Mouse (Mus musculus) CH12.LX (cell line): ENCODE results near the gene Ick.

Source experiments
- BHLHE40 ChIP-seq: IDR thresholded peaks from 2 replicates; pipeline ENCODE4 v1.6.1; 2011; ENCODE audit warnings: mild to moderate bottlenecking, low read depth, low read length, improper control_type of control experiment
- CTCF ChIP-seq, 2 experiments: IDR thresholded peaks in 1 of 2; conservative IDR thresholded peaks in 1 of 2; 2 replicates each; pipeline ENCODE4 v1.5.1; 2011 to 2012; ENCODE audit warnings: low read depth in 2 of 2, low read length in 2 of 2, improper control_type of control experiment in 1 of 2, inconsistent platforms in 1 of 2, mild to moderate bottlenecking in 1 of 2, moderate library complexity in 1 of 2
- E2F4 ChIP-seq: IDR thresholded peaks from 2 replicates; pipeline ENCODE4 v1.6.1; 2011; ENCODE audit warnings: low read depth, low read length, improper control_type of control experiment; ENCODE audit not compliant: insufficient replicate concordance
- ETS1 ChIP-seq: conservative IDR thresholded peaks from 2 replicates; pipeline ENCODE4 v1.6.1; 2012; ENCODE audit warnings: low read depth, mild to moderate bottlenecking, inconsistent platforms, low read length, improper control_type of control experiment, moderate library complexity
- JUND ChIP-seq: conservative IDR thresholded peaks from 2 replicates; pipeline ENCODE4 v1.6.1; 2011; ENCODE audit warnings: low read depth, low read length, improper control_type of control experiment
- KAT2A ChIP-seq: IDR thresholded peaks from 2 replicates; pipeline ENCODE4 v1.6.1; 2012; ENCODE audit warnings: low read length, improper control_type of control experiment, inconsistent platforms; ENCODE audit not compliant: insufficient replicate concordance
- MAX ChIP-seq: IDR thresholded peaks from 2 replicates; pipeline ENCODE4 v1.6.1; 2011; ENCODE audit warnings: low read length, improper control_type of control experiment
- PAX5 ChIP-seq: IDR thresholded peaks from 2 replicates; pipeline ENCODE4 v1.6.1; 2012; ENCODE audit warnings: low read length, inconsistent platforms, mixed read lengths
- POLR2A ChIP-seq: IDR thresholded peaks from 2 replicates; pipeline ENCODE4 v1.6.1; 2011; ENCODE audit warnings: low read depth, mild to moderate bottlenecking, improper control_type of control experiment, low read length
- TCF12 ChIP-seq: IDR thresholded peaks from 2 replicates; pipeline ENCODE4 v1.6.1; 2014; ENCODE audit warnings: low read depth, mild to moderate bottlenecking, inconsistent platforms, low read length, improper control_type of control experiment
- ZC3H11A ChIP-seq: IDR thresholded peaks from 2 replicates; pipeline ENCODE4 v1.6.1; 2012; ENCODE audit warnings: low read depth, mild to moderate bottlenecking, inconsistent platforms, low read length, improper control_type of control experiment
- ZKSCAN1 ChIP-seq: IDR thresholded peaks from 2 replicates; pipeline ENCODE4 v1.6.1; 2012; ENCODE audit warnings: low read depth, inconsistent platforms, low read length, improper control_type of control experiment, borderline replicate concordance

DNA sequence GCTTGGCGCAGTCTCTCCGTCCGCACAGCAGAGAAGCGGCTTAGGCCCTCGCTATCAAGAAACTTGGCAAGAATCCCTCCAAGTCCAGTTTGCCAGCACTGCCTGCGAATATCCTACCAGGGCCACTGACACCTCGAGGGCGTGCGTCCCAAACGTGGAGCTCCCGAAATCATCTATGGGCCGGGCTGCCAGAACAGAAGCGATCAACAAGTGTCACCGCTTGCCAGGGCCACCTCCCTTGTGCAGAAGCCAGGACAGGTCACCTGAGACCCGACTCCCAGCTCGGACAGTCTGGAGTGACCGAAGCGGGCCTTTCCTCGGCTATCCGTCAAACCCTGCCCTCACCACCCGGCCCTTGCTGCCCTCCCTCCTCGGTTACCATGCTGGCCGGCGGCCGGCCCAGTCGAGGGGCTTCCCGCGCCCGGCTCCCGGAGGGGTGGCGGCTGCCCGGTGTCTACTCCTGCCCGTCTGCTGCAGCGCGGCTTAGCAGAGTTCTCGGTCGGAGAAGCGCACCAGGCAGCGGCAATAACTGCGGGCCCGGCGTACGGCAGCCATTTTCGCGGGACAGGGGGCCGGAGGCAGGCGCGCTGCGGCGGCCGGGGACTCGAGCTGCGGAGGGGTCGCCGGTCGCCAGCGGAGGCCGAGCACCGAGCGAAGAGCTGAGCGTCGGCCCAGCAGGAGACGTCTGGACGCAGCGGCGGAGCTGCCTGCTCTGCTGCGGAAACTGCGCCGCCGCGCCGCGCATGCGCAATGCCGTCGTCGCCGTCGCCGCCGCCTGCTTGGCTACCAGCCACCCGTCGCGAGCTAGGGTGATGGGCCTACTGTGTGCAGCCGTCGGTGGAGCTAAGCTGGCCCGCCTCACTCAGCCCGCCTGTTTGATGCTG lies 838 bp upstream of the Ick start:
- TF ChIP-seq KAT2A (no peak), PAX5 (no peak), JUND (no peak), MAX (0 out of 2 replicates have a peak, but pooled peaks have one; percentile 8), TCF12 (peak; percentile 67; the same call in 1 of the 2 replicates), ETS1 (no peak), POLR2A (peak; percentile 75), CTCF (conservative IDR thresholded peaks at IDR 0.05 in 1 of 2, IDR thresholded peaks at IDR 0.05 in 1 of 2; ENCODE audit: low read depth in 2 of 2, low read length in 2 of 2) (no peak), ZKSCAN1 (peak; percentile 99), E2F4 (no peak), ZC3H11A (no peak), BHLHE40 (peak; percentile 58; the same call in 1 of the 2 replicates)
